Mouse (Mus musculus) stomach, postnatal 0 days (tissue): ENCODE measurements around the gene Cd81.

Source experiments
- CTCF ChIP-seq: IDR thresholded peaks from 2 replicates; pipeline ENCODE4 v1.5.1; 2016; ENCODE audit warnings: antibody characterized with exemption, low read depth, mild to moderate bottlenecking, moderate library complexity
- EP300 ChIP-seq: optimal IDR thresholded peaks from 2 replicates; pipeline ENCODE3; 2016; ENCODE audit warnings: antibody characterized with exemption

- TF ChIP-seq CTCF (no peak), EP300 (no peak)
Measured at GRCm38 (mm10) chr7:143024293-143024692, 28.2 kb upstream of the Cd81 start.
